Mouse (Mus musculus): Measurements from ENCODE around the gene Zfp652.
A peak's percentile ranks its signal among the peaks of the same experiment; 100 is the strongest.
"Not testable (repeated sequence)": the region's sequence is repeated elsewhere in the genome, so short reads cannot be mapped to it uniquely, and the experiment has no call there.

Gene Zfp652

DNA sequence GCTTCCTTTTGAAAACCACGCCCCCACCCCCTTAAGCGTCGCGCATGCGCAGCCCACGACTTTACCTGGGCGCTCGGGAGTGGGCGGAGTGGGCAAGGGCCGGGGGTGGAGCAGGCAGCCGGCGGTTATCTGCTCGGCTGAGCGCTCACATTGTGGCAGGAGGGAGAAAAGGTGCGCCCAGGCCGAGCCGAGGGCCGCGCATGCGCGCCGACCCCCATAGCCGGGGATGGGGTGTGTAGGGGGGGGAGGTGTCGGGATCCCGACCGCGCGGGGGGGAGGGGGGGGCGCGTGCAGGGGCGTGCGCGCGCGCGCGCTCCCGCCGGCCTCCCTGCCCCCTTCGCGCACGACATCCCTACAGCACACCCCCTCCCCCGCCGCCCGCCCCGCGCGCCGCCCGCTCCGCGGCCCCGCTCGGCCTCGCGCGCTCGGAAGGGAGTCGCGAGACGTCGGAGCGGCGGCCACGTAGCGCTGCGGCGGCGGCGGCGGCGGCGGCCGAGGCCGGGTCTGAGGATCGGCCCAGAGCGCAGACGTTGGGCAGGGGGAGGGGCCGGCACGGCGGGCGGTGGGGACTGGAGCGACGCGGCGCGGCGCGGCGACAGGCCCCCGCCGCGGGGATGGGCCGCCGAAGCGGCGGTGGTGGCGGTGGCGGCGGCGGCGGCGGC lies at the start of gene Zfp652:
Zfp652 (plus strand) TSS at position 111 of the 662 bp plus-strand sequence.
- peak; percentile 53 for DNase-seq (ENCODE audit: low read depth, low spot score)

DNA sequence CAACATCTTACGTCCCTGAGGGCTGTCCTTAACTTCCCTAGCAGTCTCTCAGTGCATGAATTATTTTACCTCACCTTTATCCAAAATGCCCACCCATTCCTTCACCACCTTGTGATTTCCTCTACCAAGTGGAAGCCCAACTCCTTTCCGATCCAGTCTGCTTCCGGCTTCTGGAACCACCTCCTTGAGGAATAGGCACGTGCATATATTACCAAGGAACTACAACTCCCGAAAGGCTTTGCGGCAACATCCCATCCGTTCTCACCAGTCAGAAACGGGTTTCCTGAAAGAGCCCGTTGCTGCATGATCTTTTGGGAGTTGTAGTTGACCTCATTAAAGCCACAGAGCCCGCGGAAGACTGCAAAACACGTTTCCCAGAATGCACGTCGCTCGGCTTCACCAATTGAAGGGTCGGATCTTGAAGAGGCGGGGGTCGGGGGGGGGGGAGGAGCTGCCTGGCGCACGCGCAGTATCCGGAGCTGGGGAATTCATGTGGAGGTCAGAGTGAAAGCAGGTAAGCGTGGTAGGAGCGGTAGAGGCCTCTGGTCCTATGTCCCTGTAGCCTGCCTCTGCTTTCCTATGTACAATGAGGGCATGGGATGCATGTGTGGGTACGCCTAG lies 45.8 kb upstream of the Zfp652 start, which contains the start of gene Phb:
Phb (plus strand) TSS at position 429 of the 621 bp plus-strand sequence.
- peak; percentile 79 for DNase-seq (ENCODE audit: low read depth, low spot score)

DNA sequence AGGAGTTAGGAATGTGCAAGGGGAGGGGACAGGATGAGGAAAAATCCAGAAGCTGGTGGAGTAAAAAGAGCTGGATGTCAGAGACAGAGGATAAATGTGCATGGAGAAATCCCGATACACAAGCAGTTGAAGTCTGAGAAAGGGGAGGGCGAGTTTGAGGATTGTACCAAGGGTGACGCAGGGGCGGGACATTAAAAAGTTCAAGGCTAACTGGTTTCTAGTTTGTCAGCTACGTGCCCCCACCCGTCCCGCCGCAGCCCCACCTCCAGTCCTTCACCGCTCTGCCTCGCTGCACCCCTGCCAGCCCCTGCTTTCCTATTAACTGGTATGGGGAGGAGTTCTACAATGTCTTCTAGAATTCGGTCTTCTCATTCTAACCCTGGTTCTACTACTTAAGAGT lies 45.3 kb upstream of the Zfp652 start:
- DNase-seq (ENCODE audit: low read depth, low spot score), result no peak

DNA sequence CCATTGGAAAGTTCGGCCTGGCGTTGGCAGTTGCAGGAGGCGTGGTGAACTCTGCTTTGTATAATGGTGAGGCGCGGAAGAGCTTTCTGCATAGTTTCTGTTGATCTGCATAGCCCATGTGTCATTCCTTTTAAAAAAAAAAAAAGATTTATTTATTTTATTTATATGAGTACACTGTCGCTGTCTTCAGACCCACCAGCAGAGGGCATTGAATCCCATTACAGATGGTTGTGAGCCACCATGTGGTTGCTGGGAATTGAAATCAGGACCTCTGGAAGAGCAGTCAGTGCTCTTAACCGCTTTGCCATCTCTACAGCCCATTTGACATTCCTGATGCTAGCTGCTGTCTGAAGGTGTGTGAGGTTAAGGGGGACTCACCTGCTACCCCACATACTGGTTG lies 44.4 kb upstream of the Zfp652 start:
- not testable (repeated sequence) for DNase-seq (ENCODE audit: low read depth, low spot score)

DNA sequence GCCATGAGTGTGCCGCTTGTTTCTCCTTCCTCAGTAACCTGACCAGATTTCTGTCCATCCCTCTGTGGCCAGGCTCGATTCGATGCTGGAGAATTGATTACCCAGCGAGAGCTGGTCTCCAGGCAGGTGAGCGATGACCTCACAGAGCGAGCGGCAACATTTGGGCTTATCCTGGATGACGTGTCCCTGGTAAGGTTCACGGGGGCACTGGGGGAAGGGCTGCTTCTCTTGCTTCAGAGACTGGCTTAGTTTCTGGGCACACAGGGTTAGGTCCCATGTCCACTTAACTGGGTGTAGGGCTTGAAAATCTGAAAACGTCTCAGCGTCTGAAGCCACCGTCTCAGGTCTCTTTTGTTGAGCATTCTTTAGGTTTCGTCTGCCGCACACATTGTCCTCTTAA lies 37.0 kb upstream of the Zfp652 start:
- no peak for DNase-seq (ENCODE audit: low read depth, low spot score)

DNA sequence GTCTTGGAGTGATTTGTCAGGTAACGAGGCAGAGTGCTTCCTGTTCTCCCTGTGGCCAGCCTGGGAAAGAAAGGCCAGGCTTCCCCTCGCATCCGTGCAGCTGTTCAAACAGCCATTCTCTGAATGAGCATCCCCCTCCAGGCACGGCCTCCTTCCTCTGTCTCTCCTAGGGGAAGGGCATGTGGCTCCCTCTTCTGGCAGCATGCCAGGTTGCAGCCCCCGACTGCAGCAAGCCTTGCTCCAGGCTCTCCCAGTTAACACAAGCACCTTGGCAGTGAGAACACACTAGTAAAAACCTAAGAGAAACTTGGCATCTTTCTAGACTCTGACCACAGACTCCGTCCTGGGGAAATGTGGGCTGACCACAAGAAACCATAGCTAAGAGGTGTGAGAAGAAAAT lies 36.2 kb upstream of the Zfp652 start:
- DNase-seq (ENCODE audit: low read depth, low spot score), result no peak

DNA sequence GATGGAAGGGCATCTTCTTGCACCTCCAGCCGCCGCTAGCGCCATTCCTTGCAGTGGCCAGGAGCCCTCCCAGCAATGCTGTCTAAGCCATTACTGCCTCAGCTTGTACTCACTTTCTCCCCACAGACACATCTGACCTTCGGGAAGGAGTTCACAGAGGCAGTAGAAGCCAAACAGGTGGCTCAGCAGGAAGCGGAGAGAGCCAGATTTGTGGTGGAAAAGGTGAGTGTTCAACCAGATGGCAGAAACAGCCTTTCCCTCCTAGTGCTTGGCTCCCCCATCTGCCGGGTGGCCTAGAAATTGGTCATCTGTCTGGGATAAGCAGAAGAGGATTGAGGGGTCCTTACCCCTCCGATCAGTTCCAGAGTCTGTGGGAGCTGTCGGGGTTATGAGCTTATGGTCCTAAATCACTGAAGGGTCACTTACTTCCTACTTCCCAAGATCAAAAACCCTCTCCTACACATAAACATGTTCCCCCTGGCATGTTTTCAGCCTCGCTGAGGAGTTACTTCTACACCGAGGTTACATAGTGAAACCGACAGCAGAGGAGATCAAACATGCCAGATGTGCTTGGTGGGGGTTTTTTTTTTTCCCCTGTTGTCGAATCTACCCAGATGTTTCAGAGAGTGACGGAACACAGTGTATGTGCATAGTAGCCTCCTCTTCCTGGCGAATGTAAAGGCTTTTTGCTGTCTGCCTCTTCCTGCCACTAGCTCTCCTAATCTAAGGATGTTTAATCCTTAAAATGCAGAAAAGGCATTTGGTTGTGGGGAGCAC lies 34.4 kb upstream of the Zfp652 start:
- DNase-seq (ENCODE audit: low read depth, low spot score), result no peak

DNA sequence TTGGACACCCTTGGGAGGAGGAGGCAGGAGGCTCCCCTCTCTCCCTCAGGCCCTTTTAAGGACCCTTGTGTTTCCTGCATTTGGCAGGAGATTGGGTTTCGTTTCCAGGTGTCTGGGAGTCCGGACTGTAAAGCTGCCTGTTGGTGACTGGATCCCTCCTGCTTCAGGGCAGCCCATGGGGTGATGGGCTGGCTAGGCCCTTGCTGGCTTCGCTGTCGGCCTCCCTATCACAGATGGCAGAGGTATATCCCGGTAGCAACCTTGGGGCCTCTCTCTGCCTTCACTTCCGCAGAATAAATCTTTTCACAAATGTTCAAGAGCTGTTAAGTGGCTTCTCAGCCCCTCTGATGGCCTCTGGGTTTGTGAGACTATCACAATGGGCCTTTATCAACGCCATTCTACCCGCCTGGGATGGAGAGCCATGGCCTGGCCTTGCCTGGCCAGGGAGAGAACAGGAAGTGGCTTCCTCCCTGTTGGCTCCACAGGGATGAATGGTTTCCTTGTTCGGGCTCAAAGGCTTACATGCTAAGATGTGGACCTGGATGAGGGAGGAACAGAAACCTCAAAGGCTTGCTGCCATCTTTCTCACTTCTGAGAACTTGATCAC lies 30.4 kb upstream of the Zfp652 start:
- DNase-seq (ENCODE audit: low read depth, low spot score), result no peak

DNA sequence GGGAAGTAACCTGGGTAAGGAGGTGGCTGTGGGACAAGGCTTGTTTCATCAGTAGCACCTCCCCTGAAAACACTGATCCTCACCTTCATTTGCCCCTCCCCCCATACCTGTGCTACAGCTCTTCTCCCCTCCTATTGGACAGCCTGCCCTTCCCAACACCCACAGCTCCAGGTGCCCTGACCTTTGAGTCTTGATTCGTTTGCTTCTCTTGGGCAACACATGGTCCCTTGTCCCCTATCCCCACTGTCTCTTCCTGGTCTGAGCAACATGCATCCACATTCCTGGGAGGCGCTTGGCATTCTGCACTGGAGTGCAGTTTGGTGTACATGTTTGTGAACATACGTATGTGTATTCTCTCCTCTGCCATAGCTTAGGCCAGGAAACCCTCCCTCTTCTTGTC lies 29.5 kb upstream of the Zfp652 start:
- DNase-seq (ENCODE audit: low read depth, low spot score), result no peak

DNA sequence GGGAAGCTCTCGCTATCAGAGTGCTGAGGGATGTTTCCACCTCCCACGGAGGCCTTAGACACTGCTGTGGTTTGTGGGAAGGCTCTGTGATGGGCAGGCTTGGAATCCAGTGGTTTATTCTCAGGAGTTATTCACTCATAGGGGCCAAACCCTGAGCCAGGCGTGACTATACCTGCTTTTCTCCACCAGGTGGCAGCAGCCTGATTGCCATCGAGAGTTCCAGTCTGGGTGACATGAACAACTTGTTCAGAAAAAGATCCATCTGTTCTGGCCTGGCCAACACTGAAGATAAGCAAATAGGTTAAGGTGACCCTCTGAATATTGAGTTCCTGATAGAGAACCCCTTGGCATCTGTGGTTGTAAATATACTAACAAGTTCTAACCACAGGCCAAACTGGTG lies 26.4 kb upstream of the Zfp652 start:
- DNase-seq (ENCODE audit: low read depth, low spot score), result peak; percentile 55

DNA sequence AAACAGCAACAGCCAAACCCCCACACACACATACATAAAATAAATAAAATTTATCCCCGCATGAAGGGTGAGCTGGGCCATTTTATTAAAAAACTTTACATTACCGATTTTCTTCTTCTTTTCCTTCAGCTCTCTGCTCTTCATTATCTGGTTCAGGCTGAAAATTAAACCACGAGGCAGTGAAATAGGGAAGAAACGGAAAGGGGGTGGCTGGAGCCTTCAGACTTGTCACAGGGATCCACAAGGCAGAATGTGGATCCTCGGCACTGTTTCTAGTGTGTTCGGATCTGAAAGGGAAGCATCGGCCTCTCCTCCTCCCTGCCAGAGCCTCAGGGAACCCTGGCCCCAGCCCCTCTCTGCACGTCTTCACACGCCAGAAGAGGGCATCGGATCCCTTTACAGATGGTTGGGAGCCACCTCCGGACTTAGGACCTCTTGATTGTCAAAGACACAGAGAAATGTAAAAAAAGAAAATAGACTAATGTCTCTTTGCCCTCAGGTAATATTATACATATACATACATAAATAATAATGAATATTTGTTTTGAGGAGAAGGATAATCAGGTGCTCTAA lies 25.3 kb upstream of the Zfp652 start:
- DNase-seq (ENCODE audit: low read depth, low spot score), result no peak

DNA sequence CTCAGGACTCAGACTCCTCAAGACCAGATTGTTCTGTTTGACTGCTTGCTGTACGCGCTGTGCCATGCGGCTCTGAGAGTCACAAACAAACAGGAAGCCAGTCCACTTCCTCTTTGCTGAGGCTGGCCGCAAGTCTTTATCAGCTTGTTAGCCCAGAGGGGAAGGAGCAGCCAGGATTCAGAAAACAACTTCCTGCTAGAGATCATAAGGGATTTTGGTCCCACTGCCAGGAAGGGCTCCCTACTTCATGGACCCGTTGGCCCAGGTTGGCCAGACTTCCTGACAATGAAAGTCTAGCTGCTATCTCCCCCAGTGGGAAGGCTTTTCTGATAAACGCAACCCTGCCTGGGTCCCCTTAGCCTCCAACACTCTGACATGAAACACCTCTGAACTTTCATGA lies 24.0 kb upstream of the Zfp652 start:
- no peak for DNase-seq (ENCODE audit: low read depth, low spot score)

DNA sequence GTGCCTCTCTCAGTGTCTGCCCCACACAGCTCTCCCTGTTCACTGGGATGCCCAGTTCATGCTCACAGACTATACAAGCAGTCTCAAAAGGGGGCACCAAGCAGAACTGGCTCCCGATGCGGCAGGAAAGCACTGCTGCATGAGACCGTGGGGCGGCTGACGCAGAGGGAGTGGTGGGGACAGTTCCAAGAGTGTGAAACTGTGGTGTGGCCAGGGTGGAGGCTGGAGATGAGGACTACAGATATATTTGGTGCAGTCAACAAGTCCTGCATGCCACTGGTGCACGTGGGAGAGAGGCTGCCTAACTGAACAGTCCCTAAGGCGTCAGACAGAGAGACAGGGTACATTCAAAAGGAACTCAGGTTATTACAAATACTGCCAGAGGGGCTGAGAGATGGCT lies 23.5 kb upstream of the Zfp652 start:
- DNase-seq (ENCODE audit: low read depth, low spot score), result no peak

DNA sequence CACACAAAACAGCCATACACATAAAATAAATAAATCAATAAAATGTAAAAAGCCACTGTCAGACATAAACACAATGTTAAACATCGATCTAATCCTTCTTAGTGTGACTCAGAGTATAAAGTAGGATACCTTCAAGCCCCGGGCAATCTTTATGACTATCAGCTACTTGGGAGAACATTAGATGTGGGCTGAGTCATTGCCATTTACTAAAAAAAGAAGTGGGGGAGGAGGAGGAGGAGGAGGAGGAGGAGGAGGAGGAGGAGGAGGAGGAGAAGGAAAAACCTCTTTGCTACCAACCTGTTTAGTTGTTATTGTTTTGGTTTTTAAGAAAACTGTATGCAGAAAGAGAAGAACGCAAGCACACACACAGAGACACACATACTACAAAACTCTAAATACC lies 22.9 kb upstream of the Zfp652 start:
- no peak for DNase-seq (ENCODE audit: low read depth, low spot score)

DNA sequence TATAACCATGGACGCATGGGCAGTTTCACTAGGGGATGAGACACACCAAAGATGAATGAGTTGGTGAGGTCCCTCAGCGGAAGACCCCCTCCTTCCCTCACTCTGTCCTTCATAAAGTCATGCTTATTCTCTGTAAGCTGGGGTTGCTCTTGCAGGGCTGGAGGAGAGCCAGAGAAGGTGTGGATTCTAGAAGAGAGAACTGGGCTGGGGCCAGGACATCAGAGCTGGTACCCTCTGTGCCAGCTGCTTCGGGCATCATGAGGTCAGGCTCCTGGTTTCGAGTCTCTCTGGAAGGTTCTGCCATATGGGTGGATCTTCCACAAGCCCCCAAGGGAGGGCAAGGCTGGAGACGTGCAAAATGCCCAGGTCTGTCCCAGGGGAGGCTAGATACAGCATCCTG lies 13.9 kb upstream of the Zfp652 start:
- DNase-seq (ENCODE audit: low read depth, low spot score), result no peak

DNA sequence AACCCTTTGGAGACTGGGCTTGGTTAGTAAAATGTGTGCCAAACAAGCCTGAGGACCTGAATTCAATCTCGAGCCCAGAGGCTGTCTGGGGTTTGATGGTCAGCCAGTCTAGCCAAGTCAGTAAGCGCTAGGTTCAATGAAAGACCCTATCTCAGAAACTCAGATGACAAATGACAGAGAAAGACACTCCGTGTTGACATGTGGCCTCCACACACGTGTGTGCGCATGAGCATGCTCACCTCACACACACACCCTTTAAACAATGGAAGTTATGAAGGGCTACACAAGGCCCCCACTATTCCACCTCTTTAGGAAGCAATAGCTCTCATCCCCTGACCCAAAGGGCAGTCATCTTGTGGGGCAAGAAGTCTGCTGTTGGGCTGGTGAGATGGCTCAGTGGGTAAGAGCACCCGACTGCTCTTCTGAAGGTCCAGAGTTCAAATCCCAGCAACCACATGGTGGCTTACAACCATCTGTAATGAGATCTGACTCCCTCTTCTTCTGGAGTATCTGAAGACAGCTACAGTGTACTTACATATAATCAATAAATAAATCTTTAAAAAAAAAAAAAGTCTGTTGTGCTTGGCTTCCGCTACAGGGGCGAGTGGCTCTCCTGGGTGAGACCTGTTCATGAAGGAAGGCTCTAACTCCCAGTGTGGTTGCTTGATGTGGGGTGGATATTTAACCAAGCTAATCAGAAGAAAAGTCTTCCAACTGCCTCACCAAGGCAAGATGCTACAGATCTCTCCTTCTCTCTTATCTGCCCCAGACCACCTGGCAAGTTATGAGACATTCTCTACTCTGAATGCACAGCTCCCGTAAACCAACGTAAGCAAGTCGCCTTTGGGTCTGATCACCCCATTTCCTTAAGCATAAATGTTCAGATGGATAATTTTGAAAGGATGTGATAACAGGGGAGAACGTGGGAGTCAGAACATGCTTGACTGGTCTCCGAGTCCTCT lies 11.4 kb upstream of the Zfp652 start:
- DNase-seq (ENCODE audit: low read depth, low spot score), result no peak

DNA sequence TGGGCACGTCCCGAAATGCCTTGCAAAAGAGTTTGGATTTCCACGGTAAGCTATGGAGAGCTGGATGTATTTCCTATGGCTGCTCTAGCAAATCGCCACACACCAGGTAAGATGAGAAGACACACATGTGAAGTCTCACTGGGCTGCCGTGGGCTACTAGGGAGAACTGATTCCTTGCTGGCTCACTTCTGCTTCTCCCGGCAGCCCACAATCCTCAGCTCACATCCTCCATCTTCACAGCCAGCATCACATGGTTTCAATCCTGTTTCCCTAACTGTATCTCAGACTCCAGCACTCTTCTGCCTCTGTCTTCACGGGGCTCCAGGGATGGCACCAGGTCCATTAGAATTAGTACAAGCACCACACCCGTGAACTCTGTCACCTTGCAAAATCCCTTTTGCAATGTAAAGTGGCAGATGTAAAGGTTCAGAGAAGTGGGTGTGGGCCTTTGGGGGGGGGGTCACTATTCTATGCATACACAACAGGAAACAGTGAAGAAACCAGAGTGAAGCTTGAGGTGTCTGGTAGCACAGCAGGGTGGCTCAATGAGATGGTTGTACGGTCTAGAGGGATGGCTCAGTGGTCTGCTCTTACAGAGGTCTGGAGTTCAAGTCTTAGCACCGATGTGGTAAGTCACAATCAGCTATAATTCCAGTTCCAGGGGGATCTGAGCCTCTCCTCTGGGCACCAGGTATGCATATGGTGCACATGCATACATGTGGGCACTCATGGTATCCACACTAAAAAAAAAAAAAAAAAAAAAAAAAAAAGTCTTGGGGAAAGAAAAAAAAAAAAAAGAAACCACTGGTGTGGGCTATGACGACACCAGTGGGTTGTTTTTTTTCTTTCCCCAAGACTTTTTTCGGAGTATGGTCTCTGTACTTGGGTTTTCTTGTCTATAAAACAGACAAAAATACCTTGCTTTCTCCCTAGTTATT lies 8.2 kb upstream of the Zfp652 start:
- no peak for DNase-seq (ENCODE audit: low read depth, low spot score)

DNA sequence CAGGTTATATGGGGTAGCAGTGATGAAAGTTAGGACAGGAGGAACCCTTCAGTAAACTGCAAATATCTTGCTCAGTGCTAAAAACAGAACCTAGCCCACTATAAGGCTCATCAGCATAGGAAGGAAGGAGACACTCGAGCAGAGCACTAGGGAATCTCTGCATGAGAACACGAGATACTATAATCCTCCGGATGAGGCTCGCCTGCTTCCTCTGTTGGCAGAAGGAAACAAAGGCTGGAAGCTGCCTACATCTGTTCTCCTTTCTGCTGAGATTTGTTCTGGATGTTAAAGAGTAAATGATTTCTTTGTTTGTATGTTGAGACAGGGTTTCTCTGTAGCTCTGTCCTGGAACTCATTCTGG lies 7.5 kb upstream of the Zfp652 start:
- no peak for DNase-seq (ENCODE audit: low read depth, low spot score)

DNA sequence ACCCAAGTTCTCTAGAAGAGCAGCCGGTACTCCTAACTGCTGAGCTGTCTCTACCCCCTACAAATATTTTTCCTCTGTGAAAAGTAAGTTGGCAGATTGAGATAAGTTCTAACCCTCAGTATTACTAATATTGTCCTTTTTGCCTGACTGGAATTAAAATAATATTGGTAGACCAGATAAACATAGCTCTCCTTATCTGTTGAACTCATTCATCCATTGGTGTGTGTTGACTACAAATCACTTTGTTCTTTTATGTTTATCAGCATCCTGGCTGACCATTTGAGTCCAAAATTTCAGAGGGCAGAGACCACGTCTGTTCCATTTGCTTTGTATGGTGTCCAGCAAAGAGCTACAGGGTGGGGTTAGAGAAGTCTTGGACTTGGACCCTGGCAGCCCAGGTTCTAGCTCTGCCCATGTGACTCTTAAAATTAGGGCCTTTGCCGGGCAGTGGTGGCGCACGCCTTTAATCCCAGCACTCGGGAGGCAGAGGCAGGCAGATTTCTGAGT lies 2.9 kb upstream of the Zfp652 start:
- no peak for DNase-seq (ENCODE audit: low read depth, low spot score)

DNA sequence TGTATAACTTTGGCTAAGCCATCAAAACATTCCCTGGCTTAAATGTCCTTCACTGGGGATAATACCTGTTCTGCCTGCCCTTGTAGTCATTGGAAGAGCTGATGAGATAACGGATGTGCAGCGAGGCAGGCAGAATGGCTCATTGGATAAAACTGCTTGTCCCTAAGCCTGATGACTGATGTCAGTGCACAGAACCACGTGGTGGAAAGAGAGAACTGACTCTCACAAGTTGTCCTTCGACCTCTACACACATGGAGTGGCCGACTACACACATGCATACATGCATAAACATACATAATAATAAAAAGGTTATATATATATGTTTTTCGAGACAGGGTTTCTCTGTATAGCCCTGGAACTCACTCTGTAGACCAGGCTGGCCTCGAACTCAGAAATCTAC lies 2.0 kb upstream of the Zfp652 start:
- no peak for DNase-seq (ENCODE audit: low read depth, low spot score)
